36 mouse cellular contexts compared by ENCODE assay signal in genomic region chr4:139631569-139632253, GRCm38 (mm10). TPM values are rescaled to one million over a fixed set of nuclear protein-coding genes. Genes with fewer than 3 reads are reported as not detected.
DNase-seq lines count a peak whose midpoint lies in the region; ATAC-seq and TF ChIP-seq lines count a peak whose summit lies in the region.
"Had no signal": no experiment of that assay in that cellular context is flagged by ENCODE, and none has a peak within 500 bp of the region (broad histone marks: within the 10 kb centered on the region; RNA-seq: fewer than 3 reads in every experiment).

No protein-coding gene starts in this region.

- H3K79me2 ChIP-seq in liver, adult 2 months (ENCODE audit: control insufficient read depth, insufficient read depth, low read length) = peaks cover 30% of the 10 kb centered on the region; the same call in 1 of the 2 replicates

- peak; percentile 88 for DNase-seq in heart, adult 11 months
- no peak for DNase-seq in heart, postnatal 14 days
- peak; percentile 64 for DNase-seq in kidney, adult 2 months
- no peak for DNase-seq in kidney, postnatal 10 days
- DNase-seq in liver, adult 2 months (ENCODE audit: extremely low read depth, low read depth, low spot score) = peak; percentile 56
- DNase-seq: adrenal gland, adult 8-10 months; cerebellum, adult 2 months; cerebellum, postnatal 14 days; gastrocnemius, postnatal 14 days; retina, postnatal 1 day; right cerebral cortex, postnatal 14 days; thymus, adult 18-20 months; thymus, postnatal 25 days had no signal

- H3K27me3 ChIP-seq in kidney, adult 2 months (replicated peaks; ENCODE audit: control insufficient read depth, insufficient read depth, low read length) = no peaks in the 10 kb centered on the region
- no peaks in the 10 kb centered on the region for H3K27me3 ChIP-seq in liver, adult 2 months (ENCODE audit: control insufficient read depth, insufficient read depth, low read length)
- H3K27me3 ChIP-seq in liver, embryonic 12.5 days (replicated peaks) = no peaks in the 10 kb centered on the region
- H3K27me3 ChIP-seq in small intestine, adult 2 months (ENCODE audit: control insufficient read depth, insufficient read depth, low read length) = peaks cover 19% of the 10 kb centered on the region
- H3K27me3 ChIP-seq: forebrain, embryonic 13.5 days; limb, embryonic 15.5 days; midbrain, embryonic 15.5 days; neural tube, embryonic 15.5 days; stomach, embryonic 15.5 days had no signal

- H3K4me2 ChIP-seq in liver, embryonic 12.5 days = no peak overlapping the region
- H3K4me2 ChIP-seq: forebrain, embryonic 13.5 days; kidney, embryonic 15.5 days; limb, embryonic 15.5 days; midbrain, embryonic 15.5 days; neural tube, embryonic 15.5 days; stomach, embryonic 15.5 days had no signal

- no peaks in the 10 kb centered on the region for H3K36me3 ChIP-seq in kidney, adult 2 months (ENCODE audit: control insufficient read depth, insufficient read depth, low read length)
- H3K36me3 ChIP-seq in liver, adult 2 months (ENCODE audit: control insufficient read depth, insufficient read depth, low read length) = no peaks in the 10 kb centered on the region; the same call in 1 of the 2 replicates
- peaks cover 20% of the 10 kb centered on the region; the same call in 1 of the 2 replicates for H3K36me3 ChIP-seq in liver, embryonic 12.5 days
- peaks cover 10% of the 10 kb centered on the region for H3K36me3 ChIP-seq in small intestine, adult 2 months (ENCODE audit: control insufficient read depth, insufficient read depth, low read length)
- H3K36me3 ChIP-seq: midbrain, embryonic 15.5 days; stomach, embryonic 15.5 days had no signal

- no peaks in the 10 kb centered on the region for H3K9me3 ChIP-seq in liver, embryonic 12.5 days (replicated peaks)
- H3K9me3 ChIP-seq: forebrain, embryonic 13.5 days; G1E; heart, embryonic 10.5 days; kidney, embryonic 15.5 days; limb, embryonic 10.5 days; limb, embryonic 15.5 days; midbrain, embryonic 10.5 days; midbrain, embryonic 15.5 days; neural tube, embryonic 15.5 days; stomach, embryonic 15.5 days had no signal

- WGBS in kidney, adult 2 months = 48% methylated on average over 7 of the region's 7 CpGs
- 26% methylated on average over 7 of the region's 7 CpGs for WGBS in liver, adult 2 months
- WGBS in liver, embryonic 12.5 days (ENCODE audit: insufficient replicate concordance) = 66% methylated on average over 7 of the region's 7 CpGs
- 59% methylated on average over 7 of the region's 7 CpGs for WGBS in small intestine, adult 2 months

- ATAC-seq in liver, embryonic 12.5 days = no peak
- ATAC-seq: forebrain, embryonic 13.5 days; hindbrain, embryonic 16.5 days; midbrain, embryonic 15.5 days had no signal

- H3K27ac ChIP-seq in kidney, adult 2 months (ENCODE audit: insufficient read depth, low read depth, low read length) = no peak overlapping the region
- peak overlapping the region; percentile 75 for H3K27ac ChIP-seq in liver, adult 2 months (replicated peaks; ENCODE audit: insufficient read depth, low read depth, low read length)
- H3K27ac ChIP-seq in liver, embryonic 12.5 days = no peak overlapping the region
- H3K27ac ChIP-seq in small intestine, adult 2 months (ENCODE audit: insufficient read depth, low read depth, low read length) = no peak overlapping the region
- H3K27ac ChIP-seq: forebrain, embryonic 13.5 days; heart, embryonic 10.5 days; kidney, embryonic 15.5 days; limb, embryonic 10.5 days; limb, embryonic 15.5 days; midbrain, embryonic 10.5 days; midbrain, embryonic 15.5 days; neural tube, embryonic 15.5 days; stomach, embryonic 15.5 days had no signal

- intact Hi-C loops in heart, postnatal 14 days (cut with DNase I) = no loop called here

- peaks cover 23% of the 10 kb centered on the region for H3K4me1 ChIP-seq in kidney, adult 2 months (ENCODE audit: control insufficient read depth, insufficient read depth, low read length)
- peaks cover 31% of the 10 kb centered on the region for H3K4me1 ChIP-seq in liver, adult 2 months (ENCODE audit: control insufficient read depth, insufficient read depth, low read length)
- H3K4me1 ChIP-seq in liver, embryonic 12.5 days = peaks cover 11% of the 10 kb centered on the region
- peaks cover 16% of the 10 kb centered on the region for H3K4me1 ChIP-seq in small intestine, adult 2 months (ENCODE audit: control insufficient read depth, insufficient read depth, insufficient read length, low read length)
- H3K4me1 ChIP-seq: forebrain, embryonic 13.5 days; limb, embryonic 10.5 days; midbrain, embryonic 15.5 days; stomach, embryonic 15.5 days had no signal

- H3K4me3 ChIP-seq in kidney, adult 2 months (ENCODE audit: insufficient read depth, low read depth, low read length) = no peak overlapping the region
- H3K4me3 ChIP-seq in liver, adult 2 months (ENCODE audit: insufficient read depth, low read depth, low read length) = no peak overlapping the region
- no peak overlapping the region for H3K4me3 ChIP-seq in liver, embryonic 12.5 days
- peak overlapping the region; percentile 22; the same call in 1 of the 2 replicates for H3K4me3 ChIP-seq in small intestine, adult 2 months (ENCODE audit: low read depth, low read length)
- H3K4me3 ChIP-seq: forebrain, embryonic 13.5 days; heart, embryonic 10.5 days; kidney, embryonic 15.5 days; limb, embryonic 10.5 days; limb, embryonic 15.5 days; midbrain, embryonic 10.5 days; midbrain, embryonic 15.5 days; neural tube, embryonic 15.5 days; stomach, embryonic 15.5 days had no signal

- no peak for TF ChIP-seq CTCF in kidney, adult 2 months (conservative IDR thresholded peaks at IDR 0.05; ENCODE audit: insufficient read depth, insufficient read length, low read depth, low read length)
- no peak for TF ChIP-seq CTCF in liver, adult 2 months (IDR thresholded peaks at IDR 0.05; ENCODE audit: low read depth, low read length)
- TF ChIP-seq CTCF in small intestine, adult 2 months (IDR thresholded peaks at IDR 0.05; ENCODE audit: extremely low read depth, insufficient read length, insufficient replicate concordance, low read depth, low read length) = no peak

- no peak for TF ChIP-seq POLR2A in kidney, adult 2 months (IDR thresholded peaks at IDR 0.05; ENCODE audit: low read depth, low read length)
- no peak for TF ChIP-seq POLR2A in liver, adult 2 months (IDR thresholded peaks at IDR 0.05; ENCODE audit: extremely low read depth, insufficient read depth, low read length)
- no peak for TF ChIP-seq POLR2A in small intestine, adult 2 months (IDR thresholded peaks at IDR 0.05; ENCODE audit: low read depth, low read length)

- peak overlapping the region; percentile 48 for H3K9ac ChIP-seq in liver, adult 2 months (ENCODE audit: low read depth, low read length)
- no peak overlapping the region for H3K9ac ChIP-seq in liver, embryonic 12.5 days
- H3K9ac ChIP-seq: forebrain, embryonic 13.5 days; kidney, embryonic 15.5 days; limb, embryonic 15.5 days; midbrain, embryonic 15.5 days; neural tube, embryonic 15.5 days; stomach, embryonic 15.5 days had no signal

RNA-seq across cellular contexts. Expression of gene Aldh4a1, which starts 9.0 kb away (rescaled TPM):
- total RNA-seq in heart, postnatal 14 days (2021) = 10 to 100 TPM; 28.4 to 31.5 TPM
- polyA plus RNA-seq in kidney, adult 2 months (2012; rRNA removed) = 517 and 605 TPM in 2 replicates
- 288 and 375 TPM in 2 replicates for total RNA-seq in liver, adult 2 months (2014; rRNA removed)
- polyA plus RNA-seq in liver, adult 2 months (2012; rRNA removed) = 557 and 601 TPM in 2 replicates
- polyA plus RNA-seq in liver, embryonic 12.5 days (2016; fragmentation: Nextera tagmentation; extraction: Ambion mirVana) = 49.4 and 52.0 TPM in 2 replicates
- 48.3 and 110 TPM in 2 replicates for polyA plus RNA-seq in small intestine, adult 2 months (2012; rRNA removed)

RNA-seq across cellular contexts. Expression of gene Tas1r2, which starts 21.6 kb away (rescaled TPM):
- total RNA-seq in heart, postnatal 14 days (2021) = not detected
- 0.08 and 0.14 TPM in 2 replicates for polyA plus RNA-seq in kidney, adult 2 months (2012; rRNA removed)
- not detected in 2 replicates for total RNA-seq in liver, adult 2 months (2014; rRNA removed)
- 0.05 TPM in 1 of 2 replicates, not detected in the other for polyA plus RNA-seq in liver, adult 2 months (2012; rRNA removed)
- not detected in 2 replicates for polyA plus RNA-seq in liver, embryonic 12.5 days (2016; fragmentation: Nextera tagmentation; extraction: Ambion mirVana)
- 0.10 and 0.41 TPM in 2 replicates for polyA plus RNA-seq in small intestine, adult 2 months (2012; rRNA removed)
- total RNA-seq: adrenal gland, adult 8-10 months; adrenal gland, postnatal 4 days; G1E; gastrocnemius, postnatal 14 days; granulocyte monocyte progenitor cell, adult 5-6 weeks; hematopoietic stem cell, adult 5-6 weeks; layer of hippocampus, adult 18-20 months; layer of hippocampus, postnatal 14 days; megakaryocyte progenitor cell, adult 5-6 weeks had no signal
- polyA plus RNA-seq: cerebellum, adult 2 months; cortical plate, adult 2 months; forebrain, embryonic 13.5 days; G1E; heart, embryonic 10.5 days; heart, postnatal 0 days; hindbrain, embryonic 16.5 days; intestine, embryonic 14.5 days; kidney, embryonic 15.5 days; limb, embryonic 10.5 days; liver, embryonic 16.5 days; midbrain, embryonic 10.5 days; midbrain, embryonic 15.5 days; neural tube, embryonic 15.5 days; stomach, embryonic 15.5 days had no signal

RNA-seq across cellular contexts. Expression of gene Gm21969, which starts 28.7 kb away (rescaled TPM):
- not detected for total RNA-seq in heart, postnatal 14 days (2021)
- 0.02 and 0.08 TPM in 2 replicates for polyA plus RNA-seq in kidney, adult 2 months (2012; rRNA removed)
- 0.09 and 0.27 TPM in 2 replicates for total RNA-seq in liver, adult 2 months (2014; rRNA removed)
- polyA plus RNA-seq in liver, adult 2 months (2012; rRNA removed) = 0.11 and 0.14 TPM in 2 replicates
- polyA plus RNA-seq in liver, embryonic 12.5 days (2016; fragmentation: Nextera tagmentation; extraction: Ambion mirVana) = not detected in 2 replicates
- polyA plus RNA-seq in small intestine, adult 2 months (2012; rRNA removed) = not detected in 2 replicates
- total RNA-seq: adrenal gland, postnatal 4 days; G1E; gastrocnemius, postnatal 14 days; granulocyte monocyte progenitor cell, adult 5-6 weeks; hematopoietic stem cell, adult 5-6 weeks; layer of hippocampus, adult 18-20 months; layer of hippocampus, postnatal 14 days; megakaryocyte progenitor cell, adult 5-6 weeks had no signal
- polyA plus RNA-seq: cortical plate, adult 2 months; forebrain, embryonic 13.5 days; heart, embryonic 10.5 days; heart, postnatal 0 days; hindbrain, embryonic 16.5 days; intestine, embryonic 14.5 days; kidney, embryonic 15.5 days; limb, embryonic 10.5 days; limb, embryonic 15.5 days; midbrain, embryonic 10.5 days; midbrain, embryonic 15.5 days; neural tube, embryonic 15.5 days; stomach, embryonic 15.5 days had no signal

Comparison
In these comparisons a context has a peak if more than half of its experiments do, and no peak if none do; other contexts are left out.
1. DNase-seq: peak in heart, adult 11 months (single experiment), kidney, adult 2 months (single experiment) and liver, adult 2 months (single experiment); none in heart, postnatal 14 days (0 of 2) and kidney, postnatal 10 days (single experiment).